Mouse (Mus musculus) heart, postnatal 25 days (tissue): ENCODE results near the gene Rbms1. TPM values are rescaled to one million over a fixed set of nuclear protein-coding genes. Genes with fewer than 3 reads are reported as not detected.

Experiments used
- DNase-seq: peaks from one replicate; pipeline ENCODE4 v3.0.0; 2022; ENCODE audit warnings: low spot score
- intact Hi-C: fragments of 180-260 bp; cut with DNase I; formaldehyde crosslinking; loops from one replicate; pipeline ENCODE4 v1.15.1; 2025
- total RNA-seq, 2 experiments: library from RNA; stranded (reverse); gene quantifications; 2 replicates each; pipeline ENCODE4 v1.2.3; 2021

The Rbms1 gene
- total RNA-seq, 2 experiments from 2014 or later, result 47.3 to 47.7 TPM

- intact Hi-C loops, result loop anchor here (5.0 kb wide), 3 partner anchors 102 to 652 kb away; no protein-coding TSS in a partner anchor
- DNase-seq, result no peak
Measured at GRCm38 (mm10) chr2:60799816-60800215, 163.2 kb downstream of the Rbms1 start.

GRCm38 (mm10) chr2:60798767-60799529, 164.0 kb downstream of the Rbms1 start:
- intact Hi-C loops, result no loop called here
- no peak for DNase-seq

GRCm38 (mm10) chr2:60796969-60797669, 165.9 kb downstream of the Rbms1 start:
- intact Hi-C loops, result no loop called here
- DNase-seq, result peak; percentile 33

DNA sequence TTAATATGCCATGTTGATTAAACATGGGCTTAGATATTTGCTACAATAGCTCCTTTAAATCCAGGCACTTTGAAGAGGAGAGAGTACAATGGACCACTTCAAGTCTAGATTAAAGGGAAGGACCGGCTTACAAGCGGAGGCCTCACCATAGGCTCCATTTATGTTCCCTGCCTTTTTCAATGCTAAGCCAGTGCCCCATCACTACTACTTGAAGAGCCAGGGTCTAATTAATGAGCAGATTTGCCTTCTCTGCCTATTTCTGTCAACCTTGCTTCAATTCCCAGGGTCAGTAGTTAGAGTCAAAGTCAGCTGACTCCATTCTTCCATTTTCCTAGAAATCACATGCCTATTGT, 166.4 kb downstream of the Rbms1 start:
- DNase-seq, result no peak
- intact Hi-C loops, result no loop called here

DNA sequence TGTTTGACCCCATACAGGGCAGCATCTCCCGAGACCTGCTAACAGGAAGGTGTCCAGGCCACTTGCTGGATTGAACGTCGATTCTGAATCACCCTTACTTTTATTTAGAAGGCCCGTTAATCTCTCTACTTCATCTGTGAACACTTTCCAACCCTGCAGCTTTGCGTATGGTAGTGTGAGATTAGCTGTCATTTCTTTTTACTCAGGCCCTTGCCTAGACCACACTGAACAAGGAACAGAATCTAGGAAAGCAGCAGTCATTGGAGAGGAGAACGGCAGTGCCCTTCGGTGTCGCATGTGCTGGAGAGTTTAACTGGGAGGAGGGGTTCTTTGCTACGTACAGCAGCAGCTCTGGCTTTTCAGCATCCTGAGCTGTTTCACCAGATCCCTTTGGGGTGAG, 167.1 kb downstream of the Rbms1 start:
- no peak for DNase-seq
- intact Hi-C loops, result no loop called here

DNA sequence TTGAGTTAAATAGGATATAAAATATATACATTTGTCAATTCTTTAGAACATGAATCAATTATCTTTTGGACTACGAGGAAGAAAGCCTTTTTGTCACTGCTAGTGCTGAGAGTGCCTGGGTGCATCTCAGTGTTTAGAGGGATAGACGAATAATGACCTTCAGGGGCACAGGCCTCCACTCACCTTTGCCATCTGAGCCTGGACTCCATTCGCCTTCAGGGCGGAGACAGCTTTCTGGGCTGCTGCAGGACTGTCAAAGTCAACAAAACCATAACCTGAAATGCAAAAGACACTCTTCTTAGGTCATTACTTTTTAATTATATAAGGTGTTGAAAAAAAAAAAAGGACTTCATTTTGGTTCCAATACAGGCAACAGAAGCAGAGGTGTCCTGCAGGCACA, 170.5 kb downstream of the Rbms1 start:
- intact Hi-C loops, result no loop called here
- no peak for DNase-seq

DNA sequence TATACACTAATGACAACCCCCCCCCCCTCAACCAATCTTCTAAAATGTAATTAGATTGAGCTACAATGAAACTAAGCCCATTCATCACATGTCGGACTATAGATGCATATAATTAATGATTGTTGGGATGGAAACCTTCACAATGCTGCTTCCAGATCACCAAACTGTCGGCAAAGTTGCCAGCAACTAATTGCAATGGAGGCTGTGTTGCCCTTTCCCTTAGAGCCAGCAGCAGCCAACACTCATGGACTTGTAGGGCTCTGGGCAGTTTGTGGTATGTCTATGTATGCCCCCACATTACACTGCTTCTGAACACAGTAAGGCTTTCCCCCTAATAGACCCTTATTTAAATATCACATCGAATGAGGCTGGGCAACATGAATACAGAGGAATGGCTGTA, 173.9 kb downstream of the Rbms1 start:
- intact Hi-C loops, result no loop called here
- no peak for DNase-seq

GRCm38 (mm10) chr2:60788173-60788908, 174.7 kb downstream of the Rbms1 start:
- intact Hi-C loops, result no loop called here
- no peak for DNase-seq

DNA sequence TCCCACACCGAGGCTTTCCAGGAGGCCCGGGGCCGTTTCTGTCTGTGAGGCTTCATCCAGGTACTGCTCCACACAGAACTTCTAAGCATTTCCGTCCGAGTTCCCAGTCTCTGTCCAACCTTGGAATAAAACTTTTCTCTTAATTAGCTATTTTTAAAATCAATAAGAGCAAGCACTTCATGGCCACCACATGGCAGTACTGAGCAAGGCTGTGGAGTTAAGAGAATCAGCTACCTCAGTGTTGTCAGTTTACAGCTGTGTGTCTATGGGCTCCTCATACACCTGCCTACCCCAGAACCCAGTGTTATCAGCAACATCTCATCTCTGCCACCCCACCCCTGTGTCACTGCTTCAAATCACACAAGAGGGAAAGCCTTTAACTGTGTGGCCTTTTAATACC, 175.9 kb downstream of the Rbms1 start:
- DNase-seq, result no peak

DNA sequence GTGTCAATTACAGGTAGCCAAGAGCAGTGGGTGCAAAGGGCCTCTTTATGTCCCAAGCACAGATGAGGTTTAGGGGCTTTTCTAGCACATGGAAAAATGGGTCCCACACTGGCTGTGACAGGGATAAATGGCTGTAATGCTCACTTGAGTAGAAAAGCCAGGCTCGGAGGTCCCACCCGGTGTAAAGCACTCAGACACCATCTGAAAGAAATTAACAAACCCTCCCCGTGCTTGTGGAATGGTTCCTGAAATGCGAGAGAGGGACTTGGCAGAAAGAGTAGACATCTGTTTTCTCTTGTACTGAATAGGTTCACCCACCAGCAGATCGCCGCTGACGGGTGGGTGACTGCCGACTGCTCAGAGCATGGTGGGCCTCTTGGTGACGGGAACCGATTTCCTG, 176.7 kb downstream of the Rbms1 start:
- DNase-seq, result no peak
- intact Hi-C loops, result no loop called here

More for the DNA sequence above, 175.9 kb downstream of the Rbms1 start:
- intact Hi-C loops, result no loop called here

DNA sequence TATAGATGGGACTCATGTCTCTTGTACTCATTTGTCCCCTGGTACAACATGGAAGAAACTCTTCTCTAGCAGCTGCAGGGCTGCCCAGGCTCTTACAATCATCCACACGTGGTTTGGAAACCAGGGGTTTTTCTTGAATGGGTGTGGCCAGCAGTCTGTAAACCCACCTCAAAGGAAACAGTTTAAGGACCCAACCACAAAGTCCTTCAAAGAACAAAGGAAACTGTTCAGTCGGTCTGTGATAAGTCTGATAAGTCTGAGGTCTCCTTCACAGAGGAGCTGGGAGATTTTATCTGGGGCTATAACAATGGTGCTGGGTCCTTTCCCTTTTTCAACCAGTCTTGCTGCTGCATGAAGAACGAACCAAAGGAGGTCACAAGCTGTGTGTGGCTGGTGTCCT, 188.5 kb downstream of the Rbms1 start:
- DNase-seq, result no peak
- intact Hi-C loops, result no loop called here

DNA sequence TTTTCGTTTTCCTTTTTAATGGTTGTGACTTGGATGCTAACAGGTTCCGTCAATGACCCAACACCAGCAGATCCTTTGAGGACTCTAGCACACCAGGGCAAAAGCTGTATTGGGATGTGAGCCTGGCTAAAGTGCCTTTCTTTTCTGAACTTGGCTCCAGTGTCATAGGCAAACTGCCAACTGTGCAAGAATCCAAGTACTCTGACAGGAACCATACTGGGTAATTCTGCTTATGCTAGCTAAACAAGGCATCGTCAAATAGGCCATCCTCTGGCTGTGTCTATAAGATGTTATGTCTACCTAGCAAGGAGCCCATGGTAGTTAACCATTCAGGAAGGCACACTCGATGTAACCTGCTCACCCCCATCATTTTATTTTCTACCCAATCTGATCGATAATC, 189.4 kb downstream of the Rbms1 start:
- DNase-seq, result peak; percentile 31
- intact Hi-C loops, result no loop called here

GRCm38 (mm10) chr2:60766420-60766819, 196.6 kb downstream of the Rbms1 start:
- intact Hi-C loops, result no loop called here
- DNase-seq, result no peak

GRCm38 (mm10) chr2:60756218-60756617, 206.8 kb downstream of the Rbms1 start:
- no peak for DNase-seq
- intact Hi-C loops, result no loop called here

- no peak for DNase-seq
Measured at GRCm38 (mm10) chr2:60755101-60755500, 207.9 kb downstream of the Rbms1 start.

DNA sequence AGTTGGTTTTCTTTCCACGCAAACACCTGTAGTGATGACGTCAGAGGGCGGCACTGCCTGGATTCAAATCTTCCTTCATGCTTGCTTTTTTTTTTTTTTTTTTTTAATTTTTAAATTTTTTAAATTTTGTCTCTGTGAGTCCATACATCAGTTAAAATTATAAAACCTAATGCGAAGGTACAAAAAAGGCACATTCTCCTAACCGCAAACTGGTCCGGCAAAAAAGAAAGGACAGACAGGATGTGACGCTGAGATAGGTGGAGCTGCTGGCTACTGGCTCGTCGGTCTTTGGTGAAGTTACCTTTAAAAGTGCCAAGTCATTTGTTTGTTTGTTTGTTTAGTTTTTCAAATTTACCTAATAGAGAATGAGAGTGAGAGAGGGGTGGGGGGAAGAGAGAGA, 211.7 kb downstream of the Rbms1 start:
- intact Hi-C loops, result no loop called here
- no peak for DNase-seq

More at GRCm38 (mm10) chr2:60755101-60755500, 207.9 kb downstream of the Rbms1 start:
- intact Hi-C loops, result no loop called here

DNA sequence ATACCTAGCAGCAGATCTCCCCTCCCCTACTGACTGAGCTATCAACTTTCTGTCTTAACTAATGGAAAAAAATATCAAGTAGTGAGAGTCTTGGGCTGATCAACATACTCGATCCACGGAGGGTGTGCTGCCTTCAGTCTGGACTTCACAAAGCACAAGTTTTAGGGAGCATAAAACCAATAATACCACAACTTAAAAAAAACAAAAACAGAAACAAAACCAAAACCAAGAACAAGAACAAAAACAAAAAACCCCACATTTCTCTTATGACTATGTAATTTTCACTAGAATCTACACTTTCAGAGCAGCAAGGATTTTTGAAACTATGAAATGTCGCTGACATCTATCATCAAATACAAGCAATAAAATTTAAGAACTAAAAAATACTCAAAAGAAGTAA, 212.4 kb downstream of the Rbms1 start:
- intact Hi-C loops, result no loop called here
- DNase-seq, result no peak

DNA sequence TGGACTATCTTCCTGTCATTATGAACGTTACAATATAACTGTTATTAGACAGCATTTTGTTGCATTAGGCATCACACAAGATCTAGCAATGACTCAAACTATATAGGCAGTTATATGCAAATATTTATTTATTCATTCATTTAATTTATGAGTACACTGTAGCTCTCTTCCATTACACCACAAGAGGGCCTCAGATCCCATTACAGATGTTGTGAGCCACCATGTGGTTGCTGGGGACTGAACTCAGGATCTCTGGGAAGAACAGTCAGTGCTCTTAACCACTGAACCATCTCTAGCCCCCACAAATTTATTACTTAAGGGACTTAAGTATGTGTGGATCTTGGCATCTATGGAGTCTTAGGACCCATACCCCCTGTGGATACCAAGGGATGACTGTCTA, 214.4 kb downstream of the Rbms1 start:
- intact Hi-C loops, result no loop called here
- no peak for DNase-seq

GRCm38 (mm10) chr2:60747590-60747989, 215.4 kb downstream of the Rbms1 start:
- intact Hi-C loops, result no loop called here
- DNase-seq, result peak; percentile 31

DNA sequence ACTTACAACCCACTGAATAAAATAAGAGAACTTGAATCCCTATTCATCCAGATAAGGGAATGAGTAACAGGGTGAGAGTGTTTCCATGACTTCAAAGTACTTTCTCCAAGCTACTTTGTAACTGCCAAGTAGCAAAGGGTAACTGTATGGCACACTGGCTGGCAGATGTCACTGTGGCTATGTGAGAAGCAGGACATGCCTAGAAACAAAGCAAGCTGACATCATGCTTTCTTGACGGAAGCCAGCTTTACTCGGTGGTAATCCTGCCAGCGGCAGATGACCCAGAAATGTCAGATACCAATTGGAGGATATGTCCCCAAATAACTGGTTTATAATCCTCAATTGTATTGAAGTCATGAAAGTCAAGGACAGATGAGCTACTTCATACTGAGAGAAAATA, 218.3 kb downstream of the Rbms1 start:
- intact Hi-C loops, result no loop called here
- DNase-seq, result no peak
